Mouse (Mus musculus) midbrain, embryonic 16.5 days (tissue): ENCODE measurements around the gene Slc25a45. TPM values are rescaled to one million over a fixed set of nuclear protein-coding genes. Genes with fewer than 3 reads are reported as not detected.

Experiments used
- ATAC-seq: fragments of 200-750 bp; cut with Nextera tagmentation; 2 replicates; pipeline ENCODE4 v1.8.0; 2017; ENCODE audit warnings: moderate TSS enrichment
- H3K27ac ChIP-seq: fragments of 300-500 bp; sonication (generic); 2 replicates; pipeline ENCODE4 v1.5.1; 2014; ENCODE audit warnings: mild to moderate bottlenecking, low read length, mixed read lengths
- H3K27me3 ChIP-seq: fragments of 300-500 bp; sonication (generic); 2 replicates; pipeline ENCODE4 v1.6.1; 2014; ENCODE audit warnings: low read depth, low read length, mixed read lengths; ENCODE audit not compliant: control insufficient read depth, insufficient read depth
- H3K36me3 ChIP-seq: fragments of 300-500 bp; sonication (generic); 2 replicates; pipeline ENCODE4 v1.6.1; 2014; ENCODE audit warnings: mild to moderate bottlenecking, low read length, moderate library complexity, mixed read lengths; ENCODE audit not compliant: control insufficient read depth, insufficient read depth
- H3K4me1 ChIP-seq: fragments of 300-500 bp; sonication (generic); 2 replicates; pipeline ENCODE4 v1.6.1; 2014; ENCODE audit warnings: mild to moderate bottlenecking, low read length, mixed read lengths; ENCODE audit not compliant: control insufficient read depth, insufficient read depth
- H3K4me2 ChIP-seq: fragments of 300-500 bp; sonication (generic); 2 replicates; pipeline ENCODE4 v1.6.1; 2014; ENCODE audit warnings: mild to moderate bottlenecking, low read length, mixed read lengths
- H3K4me3 ChIP-seq: fragments of 300-500 bp; sonication (generic); 2 replicates; pipeline ENCODE4 v1.5.1; 2014; ENCODE audit warnings: low read depth, mild to moderate bottlenecking, low read length, moderate library complexity, mixed read lengths
- H3K9ac ChIP-seq: fragments of 300-500 bp; sonication (generic); 2 replicates; pipeline ENCODE4 v1.6.1; 2014; ENCODE audit warnings: low read depth, low read length, mixed read lengths
- H3K9me3 ChIP-seq: fragments of 300-500 bp; sonication (generic); replicated peaks from 2 replicates; pipeline ENCODE4 v1.6.1; 2014; ENCODE audit warnings: mild to moderate bottlenecking, low read length, mixed read lengths; ENCODE audit not compliant: control insufficient read depth, poor library complexity, severe bottlenecking
- WGBS: fragments of 180-500 bp; shearing (Covaris S2); extraction: QIAGEN DNeasy Blood & Tissue Kit; methylation state at CpG from one replicate; pipeline ENCODE4 v1.1.7; 2014; 5-methylcytosine and 5-hydroxymethylcytosine counted together
- polyA plus RNA-seq: library from polyadenylated mRNA; unstranded; fragments of >200 nt; fragmentation: Nextera tagmentation; extraction: Ambion mirVana; gene quantifications from 2 replicates; pipeline ENCODE4 v1.2.1, GENCODE M21; 2015

Gene Slc25a45
- polyA plus RNA-seq, 1 experiment from 2014 or later: 2.0 TPM

GRCm38 (mm10) chr19:5833287-5834100 lies 44.1 kb upstream of the Slc25a45 start:
- Histone ChIP-seq H3K4me1 (no peaks in the 10 kb centered on the region), H3K4me2 (no peak overlapping the region), H3K36me3 (no peaks in the 10 kb centered on the region), H3K27me3 (no peaks in the 10 kb centered on the region), H3K9ac (no peak overlapping the region), H3K27ac (no peak overlapping the region), H3K9me3 (no peaks in the 10 kb centered on the region), H3K4me3 (no peak overlapping the region)
- no peak for ATAC-seq
- WGBS: 91% methylated on average over 10 of the region's 10 CpGs

- Histone ChIP-seq H3K9ac (no peak overlapping the region), H3K27ac (no peak overlapping the region), H3K36me3 (no peaks in the 10 kb centered on the region), H3K4me3 (no peak overlapping the region), H3K9me3 (no peaks in the 10 kb centered on the region), H3K27me3 (no peaks in the 10 kb centered on the region), H3K4me2 (no peak overlapping the region), H3K4me1 (no peaks in the 10 kb centered on the region)
- 91% methylated on average over 12 of the region's 12 CpGs for WGBS
- no peak for ATAC-seq
These were observed 43.2 kb upstream of the Slc25a45 start for GRCm38 (mm10) chr19:5834260-5834925.

- Histone ChIP-seq H3K4me3 (no peak overlapping the region), H3K36me3 (no peaks in the 10 kb centered on the region), H3K27ac (no peak overlapping the region), H3K9me3 (no peaks in the 10 kb centered on the region), H3K4me2 (no peak overlapping the region), H3K9ac (no peak overlapping the region), H3K4me1 (no peaks in the 10 kb centered on the region), H3K27me3 (no peaks in the 10 kb centered on the region)
- ATAC-seq: no peak
- WGBS: 89% methylated on average over 10 of the region's 10 CpGs
These were observed 42.3 kb upstream of the Slc25a45 start for GRCm38 (mm10) chr19:5835054-5835921.

GRCm38 (mm10) chr19:5835922-5836430 lies 41.6 kb upstream of the Slc25a45 start:
- no peak for ATAC-seq
- Histone ChIP-seq H3K27me3 (no peaks in the 10 kb centered on the region), H3K27ac (no peak overlapping the region), H3K4me2 (no peak overlapping the region), H3K4me1 (no peaks in the 10 kb centered on the region), H3K9ac (no peak overlapping the region), H3K4me3 (no peak overlapping the region), H3K36me3 (no peaks in the 10 kb centered on the region), H3K9me3 (no peaks in the 10 kb centered on the region)
- WGBS: 79% methylated on average over 8 of the region's 8 CpGs

GRCm38 (mm10) chr19:5836941-5837572 lies 40.6 kb upstream of the Slc25a45 start:
- 71% methylated on average over 10 of the region's 10 CpGs for WGBS

GRCm38 (mm10) chr19:5837606-5838005 lies 40.0 kb upstream of the Slc25a45 start:
- WGBS: 84% methylated on average over 8 of the region's 8 CpGs
- H3K27ac ChIP-seq: no peak overlapping the region
- H3K4me3 ChIP-seq: no peak overlapping the region
- H3K36me3 ChIP-seq: no peaks in the 10 kb centered on the region
- H3K4me1 ChIP-seq: peaks cover 5% of the 10 kb centered on the region; the same call in 1 of the 2 replicates
- ATAC-seq: no peak
- H3K9ac ChIP-seq: no peak overlapping the region
- no peaks in the 10 kb centered on the region for H3K9me3 ChIP-seq
- no peak overlapping the region for H3K4me2 ChIP-seq
- no peaks in the 10 kb centered on the region for H3K27me3 ChIP-seq

More at GRCm38 (mm10) chr19:5836941-5837572, 40.6 kb upstream of the Slc25a45 start:
- Histone ChIP-seq H3K4me1 (no peaks in the 10 kb centered on the region; the same call in 1 of the 2 replicates), H3K9me3 (no peaks in the 10 kb centered on the region), H3K4me2 (no peak overlapping the region), H3K27me3 (no peaks in the 10 kb centered on the region), H3K4me3 (no peak overlapping the region), H3K36me3 (no peaks in the 10 kb centered on the region), H3K27ac (no peak overlapping the region), H3K9ac (no peak overlapping the region)
- ATAC-seq: no peak

- Histone ChIP-seq H3K36me3 (no peaks in the 10 kb centered on the region), H3K27me3 (no peaks in the 10 kb centered on the region), H3K9ac (no peak overlapping the region), H3K27ac (no peak overlapping the region), H3K4me1 (peaks cover 10% of the 10 kb centered on the region), H3K9me3 (no peaks in the 10 kb centered on the region), H3K4me3 (no peak overlapping the region), H3K4me2 (no peak overlapping the region)
- 72% methylated on average over 12 of the region's 12 CpGs for WGBS
- ATAC-seq: no peak
These were observed 39.3 kb upstream of the Slc25a45 start for GRCm38 (mm10) chr19:5838136-5838891.

- no peak overlapping the region for H3K4me2 ChIP-seq
- H3K27me3 ChIP-seq: no peaks in the 10 kb centered on the region
- H3K36me3 ChIP-seq: no peaks in the 10 kb centered on the region
- H3K27ac ChIP-seq: no peak overlapping the region
- no peaks in the 10 kb centered on the region for H3K9me3 ChIP-seq
- no peak for ATAC-seq
- H3K4me3 ChIP-seq: no peak overlapping the region
- whole genome bisulfite sequencing: 80% methylated on average over 4 of the region's 4 CpGs
- H3K4me1 ChIP-seq: peaks cover 10% of the 10 kb centered on the region
- H3K9ac ChIP-seq: no peak overlapping the region
These were observed 38.8 kb upstream of the Slc25a45 start for GRCm38 (mm10) chr19:5838892-5839165.
